Mouse (Mus musculus): ENCODE results near the gene Strbp. TPM values are rescaled to one million over a fixed set of nuclear protein-coding genes. Genes with fewer than 3 reads are reported as not detected.

The Strbp gene
- polyA plus RNA-seq, 1 experiment from 2014 or later = 38.1 TPM

GRCm38 (mm10) chr2:37741806-37742554 lies 38.3 kb upstream of the Strbp start:
- DNase-seq (ENCODE audit: low spot score) = peak; percentile 66
- WGBS = 47% methylated on average over 20 of the region's 20 CpGs
- ATAC-seq (ENCODE audit: low read depth) = 0 out of 2 replicates have a peak, but pooled peaks have one; percentile 44
- Histone ChIP-seq H3K36me3 (ENCODE audit: control insufficient read depth, insufficient read depth, low read length) (no peaks in the 10 kb centered on the region), H3K9me3 (ENCODE audit: control insufficient read depth, low read length) (no peaks in the 10 kb centered on the region), H3K4me1 (ENCODE audit: control insufficient read depth, insufficient read depth, low read length) (no peaks in the 10 kb centered on the region; the same call in 1 of the 2 replicates), H3K9ac (ENCODE audit: low read depth, low read length) (no peak overlapping the region), H3K4me3 (ENCODE audit: low read depth, low read length) (no peak overlapping the region), H3K4me2 (ENCODE audit: low read depth, low read length) (peak overlapping the region; percentile 6; the same call in 1 of the 2 replicates), H3K27ac (replicated peaks; ENCODE audit: low read depth, low read length) (peak overlapping the region; percentile 2; the same call in 1 of the 2 replicates), H3K27me3 (replicated peaks; ENCODE audit: control insufficient read depth, insufficient read depth, low read length) (no peaks in the 10 kb centered on the region)

GRCm38 (mm10) chr2:37735807-37736188 lies 32.1 kb upstream of the Strbp start:
- ATAC-seq (ENCODE audit: low read depth) (no peak), DNase-seq (ENCODE audit: low spot score) (no peak)
- Histone ChIP-seq H3K27me3 (replicated peaks; ENCODE audit: control insufficient read depth, insufficient read depth, low read length) (no peaks in the 10 kb centered on the region), H3K9ac (ENCODE audit: low read depth, low read length) (no peak overlapping the region), H3K4me3 (ENCODE audit: low read depth, low read length) (no peak overlapping the region), H3K27ac (replicated peaks; ENCODE audit: low read depth, low read length) (peak overlapping the region; percentile 52; the same call in 1 of the 2 replicates), H3K36me3 (ENCODE audit: control insufficient read depth, insufficient read depth, low read length) (no peaks in the 10 kb centered on the region), H3K4me1 (ENCODE audit: control insufficient read depth, insufficient read depth, low read length) (peaks cover 7% of the 10 kb centered on the region), H3K9me3 (ENCODE audit: control insufficient read depth, low read length) (no peaks in the 10 kb centered on the region), H3K4me2 (ENCODE audit: low read depth, low read length) (peak overlapping the region; percentile 36)
- WGBS = 50% methylated on average over 1 of the region's 1 CpGs

- Histone ChIP-seq H3K4me3 (ENCODE audit: low read depth, low read length) (peak overlapping the region; percentile 8; the same call in 1 of the 2 replicates), H3K27ac (replicated peaks; ENCODE audit: low read depth, low read length) (peak overlapping the region; percentile 52), H3K9ac (ENCODE audit: low read depth, low read length) (no peak overlapping the region)
Measured at GRCm38 (mm10) chr2:37734979-37735806, 31.5 kb upstream of the Strbp start.

GRCm38 (mm10) chr2:37731241-37731801 lies 27.7 kb upstream of the Strbp start:
- Histone ChIP-seq H3K9ac (ENCODE audit: low read depth, low read length) (no peak overlapping the region), H3K9me3 (ENCODE audit: control insufficient read depth, low read length) (no peaks in the 10 kb centered on the region), H3K36me3 (ENCODE audit: control insufficient read depth, insufficient read depth, low read length) (no peaks in the 10 kb centered on the region), H3K4me1 (ENCODE audit: control insufficient read depth, insufficient read depth, low read length) (peaks cover 7% of the 10 kb centered on the region), H3K27ac (replicated peaks; ENCODE audit: low read depth, low read length) (no peak overlapping the region), H3K4me3 (ENCODE audit: low read depth, low read length) (no peak overlapping the region), H3K27me3 (replicated peaks; ENCODE audit: control insufficient read depth, insufficient read depth, low read length) (no peaks in the 10 kb centered on the region), H3K4me2 (ENCODE audit: low read depth, low read length) (no peak overlapping the region)
- ATAC-seq (ENCODE audit: low read depth) (peak; percentile 61; the same call in 1 of the 2 replicates), DNase-seq (ENCODE audit: low spot score) (peak; percentile 12)
- WGBS = 79% methylated on average over 5 of the region's 5 CpGs

More at GRCm38 (mm10) chr2:37734979-37735806, 31.5 kb upstream of the Strbp start:
- H3K4me2 ChIP-seq (ENCODE audit: low read depth, low read length) = peak overlapping the region; percentile 36
- DNase-seq (ENCODE audit: low spot score) (peak; percentile 64), ATAC-seq (ENCODE audit: low read depth) (peak; percentile 67; the same call in 1 of the 2 replicates)
- WGBS = 17% methylated on average over 15 of the region's 17 CpGs
- H3K9me3 ChIP-seq (ENCODE audit: control insufficient read depth, low read length) = no peaks in the 10 kb centered on the region
- no peaks in the 10 kb centered on the region for H3K36me3 ChIP-seq (ENCODE audit: control insufficient read depth, insufficient read depth, low read length)
- peaks cover 7% of the 10 kb centered on the region for H3K4me1 ChIP-seq (ENCODE audit: control insufficient read depth, insufficient read depth, low read length)
- H3K27me3 ChIP-seq (replicated peaks; ENCODE audit: control insufficient read depth, insufficient read depth, low read length) = no peaks in the 10 kb centered on the region

GRCm38 (mm10) chr2:37724231-37724630 lies 20.6 kb upstream of the Strbp start:
- H3K36me3 ChIP-seq (ENCODE audit: control insufficient read depth, insufficient read depth, low read length) = no peaks in the 10 kb centered on the region
- peaks cover 2% of the 10 kb centered on the region; the same call in 1 of the 2 replicates for H3K4me1 ChIP-seq (ENCODE audit: control insufficient read depth, insufficient read depth, low read length)
- no peak for DNase-seq (ENCODE audit: low spot score)
- no peak overlapping the region for H3K9ac ChIP-seq (ENCODE audit: low read depth, low read length)
- no peak overlapping the region for H3K4me3 ChIP-seq (ENCODE audit: low read depth, low read length)
- no peak for ATAC-seq (ENCODE audit: low read depth)
- no peak overlapping the region for H3K27ac ChIP-seq (replicated peaks; ENCODE audit: low read depth, low read length)
- WGBS = 64% methylated on average over 4 of the region's 4 CpGs
- no peaks in the 10 kb centered on the region for H3K9me3 ChIP-seq (ENCODE audit: control insufficient read depth, low read length)
- H3K27me3 ChIP-seq (replicated peaks; ENCODE audit: control insufficient read depth, insufficient read depth, low read length) = no peaks in the 10 kb centered on the region
- no peak overlapping the region for H3K4me2 ChIP-seq (ENCODE audit: low read depth, low read length)

- no peak for ATAC-seq (ENCODE audit: low read depth)
Measured at GRCm38 (mm10) chr2:37723501-37724090, 19.9 kb upstream of the Strbp start.

GRCm38 (mm10) chr2:37722674-37723465 lies 19.2 kb upstream of the Strbp start:
- 81% methylated on average over 14 of the region's 14 CpGs for WGBS
- Histone ChIP-seq H3K4me1 (ENCODE audit: control insufficient read depth, insufficient read depth, low read length) (peaks cover 2% of the 10 kb centered on the region; the same call in 1 of the 2 replicates), H3K27me3 (replicated peaks; ENCODE audit: control insufficient read depth, insufficient read depth, low read length) (no peaks in the 10 kb centered on the region), H3K9ac (ENCODE audit: low read depth, low read length) (no peak overlapping the region), H3K4me3 (ENCODE audit: low read depth, low read length) (no peak overlapping the region), H3K36me3 (ENCODE audit: control insufficient read depth, insufficient read depth, low read length) (no peaks in the 10 kb centered on the region), H3K9me3 (ENCODE audit: control insufficient read depth, low read length) (no peaks in the 10 kb centered on the region), H3K27ac (replicated peaks; ENCODE audit: low read depth, low read length) (no peak overlapping the region), H3K4me2 (ENCODE audit: low read depth, low read length) (no peak overlapping the region)
- ATAC-seq (ENCODE audit: low read depth) (no peak), DNase-seq (ENCODE audit: low spot score) (no peak)

More at GRCm38 (mm10) chr2:37723501-37724090, 19.9 kb upstream of the Strbp start:
- H3K4me1 ChIP-seq (ENCODE audit: control insufficient read depth, insufficient read depth, low read length) = peaks cover 2% of the 10 kb centered on the region; the same call in 1 of the 2 replicates
- no peaks in the 10 kb centered on the region for H3K27me3 ChIP-seq (replicated peaks; ENCODE audit: control insufficient read depth, insufficient read depth, low read length)
- DNase-seq (ENCODE audit: low spot score) = peak; percentile 28
- H3K27ac ChIP-seq (replicated peaks; ENCODE audit: low read depth, low read length) = no peak overlapping the region
- no peak overlapping the region for H3K4me2 ChIP-seq (ENCODE audit: low read depth, low read length)
- no peaks in the 10 kb centered on the region for H3K36me3 ChIP-seq (ENCODE audit: control insufficient read depth, insufficient read depth, low read length)
- no peak overlapping the region for H3K4me3 ChIP-seq (ENCODE audit: low read depth, low read length)
- no peak overlapping the region for H3K9ac ChIP-seq (ENCODE audit: low read depth, low read length)
- H3K9me3 ChIP-seq (ENCODE audit: control insufficient read depth, low read length) = no peaks in the 10 kb centered on the region
- 47% methylated on average over 11 of the region's 11 CpGs for WGBS
